Mouse (Mus musculus) liver, embryonic 14.5 days (tissue): Measurements from ENCODE around the gene Stub1. TPM values are rescaled to one million over a fixed set of nuclear protein-coding genes. Genes with fewer than 3 reads are reported as not detected.
A peak's percentile ranks its signal among the peaks of the same experiment; 100 is the strongest.

Experiments used
- ATAC-seq: fragments of 200-750 bp; cut with Nextera tagmentation; 2 replicates; pipeline ENCODE4 v1.8.0; 2017; ENCODE audit warnings: moderate number of reproducible peaks, mild to moderate bottlenecking, moderate library complexity; ENCODE audit not compliant: insufficient read depth
- DNase-seq, 3 experiments: peaks; one replicate each; pipeline ENCODE4 v3.0.0-alpha.2; 2012 to 2013; ENCODE audit warnings: low read depth in 3 of 3, low spot score in 3 of 3
- H3K27ac ChIP-seq: fragments of 300-500 bp; sonication (generic); 2 replicates; pipeline ENCODE4 v1.5.1; 2014; ENCODE audit warnings: moderate library complexity, mild to moderate bottlenecking, control low read depth, inconsistent platforms
- H3K27me3 ChIP-seq: fragments of 300-500 bp; sonication (generic); 2 replicates; pipeline ENCODE4 v1.6.1; 2014; ENCODE audit warnings: mild to moderate bottlenecking, low read length, moderate library complexity; ENCODE audit not compliant: control insufficient read depth, insufficient read depth
- H3K36me3 ChIP-seq: fragments of 300-500 bp; sonication (generic); replicated peaks from 2 replicates; pipeline ENCODE4 v1.6.1; 2014; ENCODE audit warnings: low read depth; ENCODE audit not compliant: control insufficient read depth, insufficient read depth
- H3K4me1 ChIP-seq, 2 experiments: fragments of 200-500 bp in 1 of 2; fragments of 300-500 bp in 1 of 2; sonication (generic) in 1 of 2; replicated peaks; 2 replicates each; pipeline ENCODE4 v1.6.1; 2012 to 2014; ENCODE audit warnings: antibody characterized with exemption in 1 of 2, inconsistent platforms in 1 of 2, low read length in 1 of 2; ENCODE audit not compliant: control insufficient read depth in 2 of 2, insufficient read depth in 2 of 2
- H3K4me2 ChIP-seq: fragments of 300-500 bp; sonication (generic); 2 replicates; pipeline ENCODE4 v1.6.1; 2014; ENCODE audit warnings: low read depth, mild to moderate bottlenecking, control low read depth, moderate library complexity
- H3K4me3 ChIP-seq, 2 experiments: fragments of 200-500 bp in 1 of 2; fragments of 300-500 bp in 1 of 2; sonication (generic) in 1 of 2; 2 replicates each; pipeline ENCODE4 v1.5.1; 2012 to 2014; ENCODE audit warnings: low read depth in 2 of 2, low read length in 2 of 2, mild to moderate bottlenecking in 2 of 2, control low read depth in 1 of 2, inconsistent platforms in 1 of 2, moderate library complexity in 1 of 2; ENCODE audit not compliant: insufficient read depth in 1 of 2
- H3K9ac ChIP-seq: fragments of 300-500 bp; sonication (generic); replicated peaks from 2 replicates; pipeline ENCODE4 v1.6.1; 2014; ENCODE audit warnings: mild to moderate bottlenecking, control low read depth, moderate library complexity
- H3K9me3 ChIP-seq: fragments of 300-500 bp; sonication (generic); 2 replicates; pipeline ENCODE4 v1.6.1; 2016; ENCODE audit warnings: low read length, mixed read lengths; ENCODE audit not compliant: control insufficient read depth
- CTCF ChIP-seq: IDR thresholded peaks from 2 replicates; pipeline ENCODE4 v1.5.1; 2016; ENCODE audit warnings: antibody characterized with exemption, low read depth, control low read depth
- EP300 ChIP-seq: IDR thresholded peaks from 2 replicates; pipeline ENCODE4 v1.6.1; 2016; ENCODE audit warnings: antibody characterized with exemption, low read depth
- WGBS: fragments of 180-500 bp; shearing (Covaris S2); extraction: QIAGEN DNeasy Blood & Tissue Kit; methylation state at CpG from one replicate; pipeline ENCODE4 v1.1.7; 2014; ENCODE audit not compliant: insufficient replicate concordance; 5-methylcytosine and 5-hydroxymethylcytosine counted together
- polyA plus RNA-seq, 2 experiments: library from polyadenylated mRNA; depleted of rRNA in 1 of 2; stranded (reverse) in 1 of 2; unstranded in 1 of 2; fragments of >200 nt; fragmentation: Nextera tagmentation in 1 of 2; extraction: Ambion mirVana in 1 of 2; gene quantifications; 2 replicates each; pipeline versions ENCODE4 v1.2.1 to v1.2.3; 2012 to 2014

Stub1 gene
- polyA plus RNA-seq, 2 experiments: 85.1 to 96.7 TPM

DNA sequence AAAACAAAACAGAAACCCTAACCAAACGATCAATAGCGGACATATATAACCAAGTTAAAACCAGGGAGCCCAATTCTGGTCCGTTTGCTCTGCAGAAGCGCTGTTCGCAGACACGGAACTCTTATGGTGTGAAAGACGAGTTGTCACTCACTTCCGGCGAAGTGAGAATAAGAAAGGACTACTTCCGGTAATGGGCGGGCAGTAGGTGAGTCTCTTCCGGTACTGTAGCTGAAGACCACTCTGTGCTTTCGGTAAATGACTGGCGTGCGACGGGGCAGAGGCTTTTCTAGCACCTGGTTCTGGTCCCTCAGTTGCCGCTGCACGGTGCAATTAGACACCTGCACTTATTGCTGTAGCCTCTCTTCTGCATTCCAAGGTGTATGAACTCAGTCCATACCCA lies 9.8 kb downstream of the Stub1 start, which contains the start of gene Wdr24:
TSS of gene Wdr24 (plus strand) at position 176 of the 400 bp plus-strand sequence.
- Histone ChIP-seq H3K9me3 (no peaks in the 10 kb centered on the region), H3K4me3 (peak within 1 kb of the TSS; percentile 77 to 99), H3K36me3 (peaks cover 3% of the 10 kb centered on the region), H3K27ac (peak within 1 kb of the TSS; percentile 59), H3K4me1 (peaks cover 11 to 13% of the 10 kb centered on the region in 2 experiments; a peak in 3 of 4 replicates), H3K4me2 (peak within 1 kb of the TSS; percentile 87), H3K27me3 (peaks cover 25% of the 10 kb centered on the region), H3K9ac (peak within 1 kb of the TSS; percentile 82)
- ATAC-seq: peak; percentile 67
- 0% methylated on average over 18 of the region's 18 CpGs for WGBS
- DNase-seq: peak; percentile 81 to 82 (median 81)
- TF ChIP-seq CTCF (no peak), EP300 (no peak)

DNA sequence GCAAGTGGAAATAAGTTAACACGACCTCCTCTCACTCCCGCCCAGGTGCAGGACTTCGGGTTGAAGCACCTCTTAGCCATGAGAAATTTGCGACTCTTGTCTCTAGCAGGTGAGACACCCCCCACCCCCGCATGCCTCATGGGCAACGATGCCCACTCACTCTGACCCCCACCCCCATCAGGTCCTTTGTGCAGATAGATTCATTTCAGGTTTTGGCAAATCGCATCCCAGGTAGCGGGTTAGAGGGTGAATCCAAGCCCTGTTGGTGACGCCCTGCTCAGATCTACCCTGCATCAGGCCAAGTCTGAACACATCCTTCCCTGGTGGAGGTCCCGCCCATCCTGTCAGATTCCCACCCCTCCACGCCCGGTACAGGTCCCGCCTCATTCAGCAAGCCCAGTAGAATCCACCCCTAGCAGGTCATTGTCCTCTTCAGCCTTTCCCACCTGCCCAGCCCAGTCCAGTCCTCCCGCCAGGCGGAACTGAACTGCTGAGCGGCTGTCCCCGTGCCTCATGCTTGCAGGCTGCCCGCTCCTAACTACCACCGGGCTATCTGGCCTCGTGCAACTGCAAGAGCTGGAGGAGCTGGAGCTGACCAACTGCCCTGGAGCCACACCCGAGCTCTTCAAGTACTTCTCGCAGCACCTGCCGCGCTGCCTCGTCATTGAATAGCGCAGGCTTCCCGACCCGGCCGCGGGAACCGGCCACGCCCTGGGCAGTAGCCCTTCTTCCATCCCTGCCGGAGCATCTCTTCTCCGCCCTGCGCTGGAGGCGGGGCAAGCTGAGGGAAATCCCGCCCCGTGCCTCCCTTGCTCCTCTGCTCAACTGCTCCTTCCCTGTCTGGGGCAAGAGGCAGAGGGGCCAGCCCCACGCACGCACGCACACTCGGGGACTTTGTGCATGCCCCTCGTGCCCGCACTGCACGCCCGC lies 14.1 kb downstream of the Stub1 start:
- no peaks in the 10 kb centered on the region for H3K9me3 ChIP-seq
- H3K4me1 ChIP-seq: peaks cover 1 to 5% of the 10 kb centered on the region in 2 experiments; a peak in 3 of 4 replicates
- H3K27ac ChIP-seq: no peak overlapping the region
- no peak overlapping the region for H3K9ac ChIP-seq
- ATAC-seq (peak; percentile 44; the same call in 1 of the 2 replicates), DNase-seq (no peak)
- WGBS: 6% methylated on average over 46 of the region's 46 CpGs
- peaks cover 30% of the 10 kb centered on the region for H3K27me3 ChIP-seq
- TF ChIP-seq EP300 (no peak), CTCF (no peak)
- H3K4me3 ChIP-seq: 0 out of 4 replicates have a peak overlapping the region, but pooled peaks of 1 of the 2 experiments have one; percentile 16
- H3K36me3 ChIP-seq: no peaks in the 10 kb centered on the region
- peak overlapping the region; percentile 20; the same call in 1 of the 2 replicates for H3K4me2 ChIP-seq

DNA sequence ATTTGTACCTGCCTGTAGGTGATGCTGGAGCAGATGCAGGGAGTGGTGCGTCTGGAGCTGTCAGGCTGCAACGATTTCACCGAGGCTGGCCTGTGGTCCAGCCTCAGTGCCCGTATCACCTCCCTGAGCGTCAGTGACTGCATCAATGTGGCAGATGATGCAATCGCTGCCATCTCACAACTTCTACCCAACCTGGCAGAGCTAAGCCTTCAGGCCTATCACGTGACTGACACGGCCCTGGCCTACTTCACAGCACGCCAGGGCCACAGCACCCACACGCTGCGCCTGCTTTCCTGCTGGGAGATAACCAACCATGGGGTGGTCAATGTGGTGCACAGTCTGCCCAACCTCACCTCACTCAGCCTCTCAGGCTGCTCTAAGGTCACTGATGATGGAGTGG lies 15.5 kb downstream of the Stub1 start:
- H3K9ac ChIP-seq: no peak overlapping the region
- peaks cover 32% of the 10 kb centered on the region for H3K27me3 ChIP-seq
- H3K4me2 ChIP-seq: no peak overlapping the region
- 70% methylated on average over 11 of the region's 11 CpGs for WGBS
- no peaks in the 10 kb centered on the region for H3K9me3 ChIP-seq
- H3K36me3 ChIP-seq: no peaks in the 10 kb centered on the region
- no peak; the same call in 1 of the 2 replicates for TF ChIP-seq CTCF
- no peak for TF ChIP-seq EP300
- H3K27ac ChIP-seq: no peak overlapping the region
- ATAC-seq (no peak), DNase-seq (no peak)
- no peaks in the 10 kb centered on the region; a peak in 1 of 4 replicates for H3K4me1 ChIP-seq
- no peak overlapping the region for H3K4me3 ChIP-seq

DNA sequence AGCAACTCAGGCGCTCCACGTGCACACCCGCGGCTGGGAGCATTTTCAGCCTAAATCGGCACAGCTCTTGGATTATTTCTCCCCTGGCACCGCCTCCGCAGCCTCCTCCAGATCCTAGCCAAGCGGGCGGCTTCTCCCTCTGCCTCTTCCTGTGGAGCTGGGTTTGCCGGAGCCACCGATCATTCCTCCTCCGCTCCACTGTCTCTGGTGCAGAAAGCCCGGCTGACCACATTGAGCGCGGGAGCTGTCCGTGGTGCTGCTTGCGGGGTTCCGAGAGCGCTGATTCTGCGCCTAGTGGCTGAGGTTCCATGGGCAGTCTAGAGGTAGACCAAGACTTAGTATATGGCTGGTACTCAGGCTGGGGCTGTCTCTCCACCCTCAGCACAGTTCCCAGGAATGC lies 19.7 kb downstream of the Stub1 start:
- Histone ChIP-seq H3K27me3 (peaks cover 42% of the 10 kb centered on the region), H3K27ac (no peak overlapping the region), H3K36me3 (no peaks in the 10 kb centered on the region), H3K4me1 (no peaks in the 10 kb centered on the region), H3K4me3 (no peak overlapping the region), H3K9ac (no peak overlapping the region), H3K9me3 (no peaks in the 10 kb centered on the region), H3K4me2 (no peak overlapping the region)
- ATAC-seq (no peak), DNase-seq (peak in 1 of 3 experiments; percentile 52)
- TF ChIP-seq EP300: no peak
- peak; percentile 74 for TF ChIP-seq CTCF
- WGBS: 4% methylated on average over 20 of the region's 20 CpGs

DNA sequence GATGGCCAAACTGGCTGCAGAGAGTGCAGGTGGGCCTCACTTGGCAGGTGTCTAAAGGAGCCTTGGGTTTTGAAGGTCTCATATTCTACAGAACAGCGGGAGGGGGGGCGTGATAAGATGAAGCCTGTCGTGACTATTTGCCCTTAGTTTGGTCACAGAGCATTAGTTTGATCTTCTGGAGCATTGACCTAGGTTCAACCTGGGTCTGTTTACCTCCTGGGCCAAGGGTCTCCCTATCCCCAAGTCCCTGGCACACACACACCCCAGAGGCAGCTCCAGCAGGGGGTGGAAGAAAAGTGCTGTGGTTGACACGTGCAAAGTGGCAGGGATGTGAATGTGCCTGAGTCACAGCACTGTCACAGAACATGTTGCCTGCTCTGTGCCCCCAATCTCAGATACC lies 22.3 kb downstream of the Stub1 start:
- no peak overlapping the region for H3K27ac ChIP-seq
- peaks cover 43% of the 10 kb centered on the region for H3K27me3 ChIP-seq
- TF ChIP-seq CTCF (no peak), EP300 (no peak)
- DNase-seq (no peak), ATAC-seq (no peak)
- no peaks in the 10 kb centered on the region for H3K36me3 ChIP-seq
- WGBS: 45% methylated on average over 4 of the region's 4 CpGs
- H3K9me3 ChIP-seq: no peaks in the 10 kb centered on the region
- H3K4me3 ChIP-seq: no peak overlapping the region
- H3K4me1 ChIP-seq: no peaks in the 10 kb centered on the region
- no peak overlapping the region for H3K9ac ChIP-seq
- no peak overlapping the region for H3K4me2 ChIP-seq
